Mouse (Mus musculus) embryonic facial prominence, embryonic 14.5 days (tissue): ENCODE data around the gene Gpr162. TPM values are rescaled to one million over a fixed set of nuclear protein-coding genes. Genes with fewer than 3 reads are reported as not detected.
A peak's percentile ranks its signal among the peaks of the same experiment; 100 is the strongest.

Experiments
- ATAC-seq: fragments of 200-750 bp; cut with Nextera tagmentation; 2 replicates; pipeline ENCODE4 v1.8.0; 2017; ENCODE audit warnings: low read depth, moderate number of reproducible peaks, moderate TSS enrichment
- DNase-seq: peaks from one replicate; pipeline ENCODE4 v3.0.0-alpha.2; 2015; ENCODE audit warnings: low spot score
- H3K27ac ChIP-seq: fragments of 300-500 bp; sonication (generic); replicated peaks from 2 replicates; pipeline ENCODE4 v1.5.1; 2014; ENCODE audit warnings: low read depth, mild to moderate bottlenecking, low read length, moderate library complexity
- H3K27me3 ChIP-seq: fragments of 300-500 bp; sonication (generic); replicated peaks from 2 replicates; pipeline ENCODE4 v1.6.1; 2014; ENCODE audit warnings: low read length; ENCODE audit not compliant: control insufficient read depth, insufficient read depth
- H3K36me3 ChIP-seq: fragments of 300-500 bp; sonication (generic); 2 replicates; pipeline ENCODE4 v1.6.1; 2014; ENCODE audit warnings: low read length, mixed read lengths; ENCODE audit not compliant: control insufficient read depth, insufficient read depth
- H3K4me1 ChIP-seq: fragments of 300-500 bp; sonication (generic); 2 replicates; pipeline ENCODE4 v1.6.1; 2014; ENCODE audit warnings: antibody characterized with exemption, low read length; ENCODE audit not compliant: control insufficient read depth, insufficient read depth
- H3K4me2 ChIP-seq: fragments of 300-500 bp; sonication (generic); 2 replicates; pipeline ENCODE4 v1.6.1; 2014; ENCODE audit warnings: low read depth, mild to moderate bottlenecking, low read length, moderate library complexity, mixed read lengths
- H3K4me3 ChIP-seq: fragments of 300-500 bp; sonication (generic); 2 replicates; pipeline ENCODE4 v1.5.1; 2014; ENCODE audit warnings: low read depth, mild to moderate bottlenecking, low read length
- H3K9ac ChIP-seq: fragments of 300-500 bp; sonication (generic); 2 replicates; pipeline ENCODE4 v1.6.1; 2014; ENCODE audit warnings: low read depth, mild to moderate bottlenecking, low read length, moderate library complexity, mixed read lengths
- H3K9me3 ChIP-seq: fragments of 300-500 bp; sonication (generic); 2 replicates; pipeline ENCODE4 v1.6.1; 2016; ENCODE audit warnings: low read length; ENCODE audit not compliant: control insufficient read depth
- WGBS: fragments of 180-500 bp; shearing (Covaris S2); extraction: QIAGEN DNeasy Blood & Tissue Kit; methylation state at CpG from one replicate; pipeline ENCODE4 v1.1.7; 2014; 5-methylcytosine and 5-hydroxymethylcytosine counted together
- polyA plus RNA-seq: library from polyadenylated mRNA; unstranded; fragments of >200 nt; fragmentation: Nextera tagmentation; extraction: Ambion mirVana; gene quantifications from 2 replicates; pipeline ENCODE4 v1.2.1, GENCODE M21; 2014

The Gpr162 gene
- polyA plus RNA-seq, 1 experiment from 2014 or later = 0.95 TPM

DNA sequence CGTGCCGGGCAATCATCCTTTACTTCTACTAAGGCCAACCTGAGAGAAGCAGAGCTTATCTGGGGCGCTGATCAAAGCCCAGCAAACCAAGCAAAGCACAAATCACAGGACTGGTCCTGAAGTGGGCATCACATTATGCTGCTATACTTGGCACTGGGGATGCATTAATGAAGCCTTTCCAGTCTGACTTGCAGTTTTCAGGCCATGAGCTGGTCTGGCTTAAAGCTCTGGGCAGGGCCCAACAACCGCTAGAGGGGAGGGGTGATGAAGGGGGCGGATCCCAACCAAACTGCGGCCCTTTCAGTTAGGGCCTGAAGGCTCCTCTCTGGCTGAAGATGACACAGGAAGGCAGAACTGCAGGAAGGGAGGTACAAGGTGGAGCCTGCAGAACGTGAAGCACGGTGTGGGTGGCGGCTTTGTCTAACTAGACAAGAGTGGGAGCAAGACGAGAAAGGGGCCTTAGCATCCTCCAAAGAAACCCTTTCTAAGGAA, 35.6 kb downstream of the Gpr162 start:
- peak overlapping the region; percentile 58 for H3K4me3 ChIP-seq
- peak overlapping the region; percentile 63 for H3K9ac ChIP-seq
- peaks cover 9% of the 10 kb centered on the region; the same call in 1 of the 2 replicates for H3K4me1 ChIP-seq
- ATAC-seq = no peak
- H3K9me3 ChIP-seq = no peaks in the 10 kb centered on the region
- H3K27ac ChIP-seq = peak overlapping the region; percentile 64
- DNase-seq = peak; percentile 71
- no peaks in the 10 kb centered on the region for H3K27me3 ChIP-seq
- 20% methylated on average over 10 of the region's 10 CpGs for WGBS
- H3K36me3 ChIP-seq = peaks cover 49% of the 10 kb centered on the region
- H3K4me2 ChIP-seq = peak overlapping the region; percentile 82

DNA sequence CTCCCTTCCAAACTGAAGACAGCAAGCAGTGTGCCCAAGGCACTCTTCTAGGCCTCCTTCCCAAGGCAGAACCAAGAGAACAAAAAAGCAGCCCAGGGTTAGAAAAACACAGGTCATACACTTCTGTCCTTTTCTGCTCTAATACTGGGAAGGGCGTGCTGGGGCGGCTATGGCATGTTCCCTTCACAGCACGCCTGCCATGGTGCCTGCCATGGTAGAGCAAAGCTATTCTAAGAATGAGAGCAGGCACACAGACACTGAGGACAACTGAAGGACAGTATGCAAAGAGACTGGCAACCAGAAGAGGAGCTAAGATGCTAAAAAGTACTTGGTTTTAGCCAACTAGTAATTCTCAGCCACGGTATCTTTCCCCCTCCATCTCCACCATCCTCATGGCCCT, 41.7 kb downstream of the Gpr162 start:
- Histone ChIP-seq H3K9me3 (no peaks in the 10 kb centered on the region), H3K36me3 (peaks cover 97% of the 10 kb centered on the region), H3K9ac (no peak overlapping the region), H3K4me3 (no peak overlapping the region), H3K27me3 (no peaks in the 10 kb centered on the region), H3K4me1 (no peaks in the 10 kb centered on the region), H3K27ac (no peak overlapping the region), H3K4me2 (no peak overlapping the region)
- ATAC-seq = no peak
- no peak for DNase-seq
- WGBS = 96% methylated on average over 4 of the region's 4 CpGs

DNA sequence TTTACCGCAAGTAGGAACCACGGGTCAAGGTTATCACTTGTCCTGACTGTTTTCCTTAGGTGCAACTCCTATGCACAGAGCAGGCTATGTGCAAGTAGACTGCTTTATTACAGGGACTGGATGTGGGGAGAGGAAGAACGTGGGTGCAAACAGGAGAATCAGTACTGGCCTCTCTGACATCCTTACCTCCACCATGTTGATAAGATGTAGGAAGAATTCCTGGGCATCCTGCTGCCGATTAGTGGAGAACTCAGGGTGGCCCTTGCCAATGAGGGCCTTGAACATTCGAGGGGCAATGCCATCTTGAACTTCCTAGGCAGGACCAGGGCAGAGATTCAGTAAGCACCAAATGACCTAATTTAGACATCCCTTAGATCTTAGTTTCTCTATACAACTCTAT, 42.9 kb downstream of the Gpr162 start:
- ATAC-seq (no peak), DNase-seq (no peak)
- no peak overlapping the region for H3K27ac ChIP-seq
- no peaks in the 10 kb centered on the region for H3K9me3 ChIP-seq
- H3K36me3 ChIP-seq = peaks cover 99% of the 10 kb centered on the region
- 95% methylated on average over 5 of the region's 5 CpGs for WGBS
- no peak overlapping the region for H3K4me2 ChIP-seq
- no peaks in the 10 kb centered on the region for H3K4me1 ChIP-seq
- no peaks in the 10 kb centered on the region for H3K27me3 ChIP-seq
- no peak overlapping the region for H3K9ac ChIP-seq
- no peak overlapping the region for H3K4me3 ChIP-seq

DNA sequence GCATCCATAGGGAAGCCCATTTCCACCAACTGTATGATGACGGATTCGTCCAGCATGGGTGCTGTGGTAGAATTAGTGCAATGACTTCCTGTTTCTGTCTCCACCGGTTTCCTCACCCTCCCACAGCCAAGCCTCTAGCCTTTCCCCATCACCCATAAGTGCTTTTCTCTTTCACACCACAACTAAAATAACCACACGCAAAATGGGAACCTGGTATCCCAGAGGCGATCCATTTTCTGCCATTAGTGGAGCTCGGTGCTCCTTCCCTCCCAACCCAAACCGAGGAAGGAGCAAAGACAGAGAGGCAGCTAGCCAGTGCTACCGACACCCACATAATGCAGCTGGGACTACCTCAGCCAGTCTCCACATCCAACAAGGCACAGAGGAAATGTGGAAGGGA, 45.8 kb downstream of the Gpr162 start:
- 89% methylated on average over 8 of the region's 8 CpGs for WGBS
- H3K9ac ChIP-seq = no peak overlapping the region
- H3K9me3 ChIP-seq = no peaks in the 10 kb centered on the region
- ATAC-seq = no peak
- H3K27ac ChIP-seq = no peak overlapping the region
- no peaks in the 10 kb centered on the region for H3K4me1 ChIP-seq
- no peak for DNase-seq
- no peak overlapping the region for H3K4me3 ChIP-seq
- H3K27me3 ChIP-seq = no peaks in the 10 kb centered on the region
- H3K36me3 ChIP-seq = peaks cover 70% of the 10 kb centered on the region
- no peak overlapping the region for H3K4me2 ChIP-seq

DNA sequence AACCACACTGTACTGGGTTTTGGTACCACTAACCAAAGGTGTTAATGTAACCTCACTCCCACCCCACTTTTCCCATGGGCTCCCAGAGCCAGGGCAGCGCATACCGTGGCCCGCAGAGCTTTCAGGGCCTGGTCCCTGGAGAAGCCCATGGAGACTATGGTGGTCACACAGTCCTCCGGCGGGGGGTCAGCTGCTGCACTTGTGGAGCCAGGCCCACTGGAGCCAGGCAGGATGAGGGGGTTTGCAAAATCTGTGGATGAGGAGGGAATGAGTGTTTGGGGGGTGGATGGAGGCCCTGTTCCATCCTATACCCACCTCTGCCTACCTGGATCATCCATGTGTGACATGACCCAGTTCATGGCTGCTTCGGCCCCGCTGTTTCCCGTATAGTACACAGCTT, 46.2 kb downstream of the Gpr162 start:
- 94% methylated on average over 8 of the region's 8 CpGs for WGBS
- no peak overlapping the region for H3K27ac ChIP-seq
- no peak overlapping the region for H3K4me2 ChIP-seq
- no peaks in the 10 kb centered on the region for H3K27me3 ChIP-seq
- H3K4me3 ChIP-seq = no peak overlapping the region
- ATAC-seq (no peak), DNase-seq (no peak)
- no peak overlapping the region for H3K9ac ChIP-seq
- H3K36me3 ChIP-seq = peaks cover 67% of the 10 kb centered on the region
- no peaks in the 10 kb centered on the region for H3K4me1 ChIP-seq
- H3K9me3 ChIP-seq = no peaks in the 10 kb centered on the region

DNA sequence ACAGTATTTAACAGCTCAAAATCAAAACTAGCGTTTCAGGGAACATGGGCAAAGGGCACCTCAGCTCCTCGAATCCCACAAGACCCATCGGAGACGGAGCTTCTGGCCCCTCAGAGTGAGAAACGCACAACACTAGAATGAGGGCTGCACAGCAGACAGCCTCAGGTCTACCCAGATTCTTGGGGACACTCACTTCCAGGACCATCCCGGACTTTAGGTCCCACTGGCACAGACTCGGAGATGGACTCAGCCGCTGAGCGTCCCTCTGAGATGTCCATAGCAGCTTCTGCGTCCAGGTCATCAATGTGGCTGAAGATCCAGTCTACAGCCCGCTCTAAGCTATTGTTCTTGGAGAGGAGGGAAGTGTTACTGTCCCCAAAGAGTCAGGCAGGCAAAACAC, 46.7 kb downstream of the Gpr162 start:
- Histone ChIP-seq H3K4me3 (no peak overlapping the region), H3K9ac (no peak overlapping the region), H3K27ac (no peak overlapping the region), H3K9me3 (no peaks in the 10 kb centered on the region), H3K36me3 (peaks cover 67% of the 10 kb centered on the region), H3K27me3 (no peaks in the 10 kb centered on the region), H3K4me2 (no peak overlapping the region), H3K4me1 (peaks cover under 1% of the 10 kb centered on the region; the same call in 1 of the 2 replicates)
- 97% methylated on average over 11 of the region's 11 CpGs for WGBS
- ATAC-seq (no peak), DNase-seq (no peak)

DNA sequence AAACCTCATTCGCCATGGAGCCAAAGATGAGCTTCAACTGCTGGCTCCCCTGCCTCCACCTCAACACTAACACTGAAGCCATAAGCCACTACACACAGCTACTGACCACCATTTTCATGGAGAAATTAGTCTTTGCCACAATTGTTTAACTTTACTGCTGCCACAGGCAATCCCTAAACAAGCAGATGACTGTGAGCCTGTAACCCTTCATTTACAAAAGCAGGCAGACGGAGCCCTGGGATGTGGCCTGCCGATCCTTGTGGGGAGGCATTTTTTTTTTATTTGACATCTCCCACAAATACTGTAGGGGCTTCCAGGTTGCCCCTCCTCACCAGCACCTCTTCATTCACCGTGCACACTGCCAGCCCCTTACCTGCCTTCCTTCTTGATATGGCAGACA, 47.2 kb downstream of the Gpr162 start:
- DNase-seq (no peak), ATAC-seq (no peak)
- no peaks in the 10 kb centered on the region for H3K9me3 ChIP-seq
- H3K9ac ChIP-seq = no peak overlapping the region
- no peak overlapping the region for H3K27ac ChIP-seq
- H3K36me3 ChIP-seq = peaks cover 67% of the 10 kb centered on the region
- peaks cover 3% of the 10 kb centered on the region; the same call in 1 of the 2 replicates for H3K4me1 ChIP-seq
- 91% methylated on average over 4 of the region's 4 CpGs for WGBS
- H3K4me3 ChIP-seq = no peak overlapping the region
- H3K4me2 ChIP-seq = no peak overlapping the region
- H3K27me3 ChIP-seq = no peaks in the 10 kb centered on the region

DNA sequence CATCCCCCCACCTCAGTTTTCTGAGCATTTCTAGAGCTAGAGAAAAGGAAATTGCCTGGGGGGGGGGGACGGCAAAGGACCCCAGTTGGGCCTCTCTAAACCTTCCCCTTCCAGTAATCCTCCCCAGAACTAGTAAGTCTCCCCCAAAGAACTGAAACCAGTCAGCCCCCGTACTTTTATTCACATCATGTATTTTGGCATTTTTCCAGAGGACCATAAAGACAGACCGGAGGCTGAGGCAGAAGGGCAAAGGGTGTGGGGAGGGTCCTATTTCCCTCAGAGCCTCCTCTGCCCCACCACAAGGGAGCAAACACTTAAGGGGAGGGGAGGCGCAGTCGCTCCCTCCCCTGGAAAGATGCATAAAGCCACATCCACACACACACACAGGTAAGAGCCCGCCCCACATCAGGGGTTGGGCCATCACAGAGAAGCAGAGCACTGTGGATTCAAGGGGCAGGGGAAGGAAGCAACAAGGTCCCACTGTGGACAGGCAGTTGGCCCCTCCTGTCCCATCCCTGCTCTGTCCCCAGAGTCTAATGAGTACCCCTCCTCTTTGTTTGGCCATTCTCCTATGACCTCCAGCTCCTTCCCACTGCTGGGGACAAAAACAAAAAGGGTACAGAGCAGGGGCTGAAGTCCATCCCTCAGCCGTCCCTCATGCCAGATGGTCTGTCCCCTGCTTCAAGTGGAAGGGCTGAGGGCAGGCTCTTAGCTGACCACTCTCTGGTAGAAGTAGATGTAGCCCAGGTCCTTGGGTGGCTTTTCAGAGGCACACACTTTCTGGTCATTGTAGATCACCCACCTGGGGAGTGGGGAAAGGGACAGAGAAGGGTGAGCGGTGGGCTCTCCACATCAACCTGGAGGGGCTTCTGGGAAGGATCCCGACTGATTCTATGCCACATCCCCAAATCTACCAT, 48.7 kb downstream of the Gpr162 start:
- H3K27ac ChIP-seq = no peak overlapping the region
- no peak overlapping the region for H3K4me2 ChIP-seq
- peaks cover 5% of the 10 kb centered on the region for H3K4me1 ChIP-seq

More for the DNA sequence above, 48.7 kb downstream of the Gpr162 start:
- Histone ChIP-seq H3K36me3 (peaks cover 64% of the 10 kb centered on the region), H3K4me3 (no peak overlapping the region), H3K9me3 (no peaks in the 10 kb centered on the region), H3K27me3 (no peaks in the 10 kb centered on the region), H3K9ac (no peak overlapping the region)
- DNase-seq = no peak
- no peak for ATAC-seq
- 70% methylated on average over 9 of the region's 9 CpGs for WGBS
